Mouse (Mus musculus) ES-E14 (cell line): ENCODE measurements around the gene Nppa. TPM values are rescaled to one million over a fixed set of nuclear protein-coding genes. Genes with fewer than 3 reads are reported as not detected.

Source experiments
- DNase-seq: peaks from one replicate; pipeline ENCODE4 v3.0.0-alpha.2; 2013; ENCODE audit warnings: low read depth, low spot score
- H3K27ac ChIP-seq: 2 replicates; pipeline ENCODE4 v1.5.1; 2012; ENCODE audit warnings: low read depth, mild to moderate bottlenecking, low read length, moderate library complexity, mixed read lengths; ENCODE audit not compliant: poor library complexity, insufficient read depth, severe bottlenecking
- H3K36me3 ChIP-seq: 2 replicates; pipeline ENCODE4 v1.6.1; 2012; ENCODE audit warnings: mild to moderate bottlenecking, low read length, moderate library complexity, mixed read lengths; ENCODE audit not compliant: control insufficient read depth, poor library complexity, insufficient read depth, severe bottlenecking
- H3K4me1 ChIP-seq, 2 experiments: fragments of 150-350 bp in 1 of 2; sonication (generic) in 1 of 2; 2 replicates each; pipeline ENCODE4 v1.6.1; 2012; ENCODE audit warnings: low read length in 2 of 2, mild to moderate bottlenecking in 1 of 2, mixed read lengths in 1 of 2; ENCODE audit not compliant: control insufficient read depth in 2 of 2, insufficient read depth in 2 of 2, poor library complexity in 1 of 2
- H3K4me3 ChIP-seq, 2 experiments: fragments of 150-350 bp in 1 of 2; sonication (generic) in 1 of 2; 2 replicates each; pipeline ENCODE4 v1.5.1; 2012; ENCODE audit warnings: low read length in 2 of 2, low read depth in 1 of 2, mild to moderate bottlenecking in 1 of 2, mixed read lengths in 1 of 2; ENCODE audit not compliant: insufficient read depth in 1 of 2, poor library complexity in 1 of 2, severe bottlenecking in 1 of 2
- H3K9ac ChIP-seq: 2 replicates; pipeline ENCODE4 v1.6.1; 2012; ENCODE audit warnings: low read depth, mild to moderate bottlenecking, low read length, mixed read lengths; ENCODE audit not compliant: poor library complexity, insufficient read depth, severe bottlenecking
- H3K9me3 ChIP-seq: fragments of 150-350 bp; sonication (generic); 2 replicates; pipeline ENCODE4 v1.6.1; 2012; ENCODE audit warnings: low read depth, mild to moderate bottlenecking, low read length; ENCODE audit not compliant: control insufficient read depth, insufficient read depth
- CHD2 ChIP-seq: IDR thresholded peaks from 2 replicates; pipeline ENCODE4 v1.6.1; 2014; ENCODE audit warnings: mild to moderate bottlenecking, low read depth, low read length, inconsistent platforms
- HCFC1 ChIP-seq: IDR thresholded peaks from 2 replicates; pipeline ENCODE4 v1.6.1; 2012; ENCODE audit warnings: low read length, inconsistent platforms, borderline replicate concordance; ENCODE audit not compliant: insufficient read depth
- MAFK ChIP-seq: IDR thresholded peaks from 2 replicates; pipeline ENCODE4 v1.6.1; 2014; ENCODE audit warnings: mild to moderate bottlenecking, low read depth, low read length, inconsistent platforms; ENCODE audit not compliant: insufficient read depth
- ZC3H11A ChIP-seq: IDR thresholded peaks from 2 replicates; pipeline ENCODE4 v1.6.1; 2012; ENCODE audit warnings: low read depth, mild to moderate bottlenecking, inconsistent platforms, low read length, borderline replicate concordance
- ZNF384 ChIP-seq: IDR thresholded peaks from 2 replicates; pipeline ENCODE4 v1.6.1; 2012; ENCODE audit warnings: low read depth, low read length, inconsistent platforms
- in situ Hi-C, 2 experiments: fragments of 600-800 bp; cut with MboI; formaldehyde crosslinking; loops; one replicate each; pipeline ENCODE4 v1.15.1; 2025; ENCODE audit warnings: low sequenced_read_pairs in 2 of 2, inconsistent platforms in 1 of 2; ENCODE audit not compliant: unreplicated experiment in 2 of 2
- total RNA-seq: library from RNA; depleted of rRNA; stranded (reverse); fragments of 300-350 nt; gene quantifications from 2 replicates; pipeline ENCODE4 v1.2.3, GENCODE M21; 2012

The Nppa gene
- total RNA-seq, 1 experiment: not detected

DNA sequence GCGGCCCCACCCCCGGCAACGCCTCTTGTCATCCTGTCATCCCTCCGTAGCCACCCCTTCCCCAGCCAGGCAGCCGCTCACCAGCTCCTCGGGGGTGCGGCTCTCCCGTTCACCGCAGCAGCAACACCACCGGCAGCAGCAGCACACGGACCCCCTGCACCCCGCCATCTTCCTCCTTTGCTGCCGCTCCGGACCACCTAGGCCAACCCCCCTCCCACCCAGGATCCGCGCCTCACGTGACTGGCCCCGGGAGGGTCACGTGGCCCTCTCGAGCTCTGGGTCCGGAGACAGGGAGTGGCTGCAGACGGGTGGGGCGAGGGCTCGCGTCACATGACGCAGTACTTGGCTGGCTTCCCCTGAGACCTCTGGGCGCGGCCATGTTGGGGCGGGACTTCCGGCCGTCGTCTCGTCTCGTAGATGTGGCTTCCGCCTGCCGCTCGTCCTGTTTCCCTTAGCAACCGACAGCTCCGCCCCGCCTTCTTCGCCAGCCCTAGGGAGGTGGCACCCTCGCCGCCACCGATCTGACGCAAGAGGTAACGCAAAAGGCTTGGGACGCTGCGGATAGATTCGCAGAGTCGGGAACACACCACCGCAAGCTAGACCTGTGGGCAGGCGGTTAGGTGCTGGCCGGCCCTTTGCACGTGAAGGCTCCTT lies 38.2 kb downstream of the Nppa start, which contains the start of the genes Clcn6 and Mthfr:
TSS of gene Clcn6 (minus strand) at position 222 of the 654 bp plus-strand sequence.
TSS of gene Mthfr (plus strand) at position 478 of the 654 bp plus-strand sequence.
- Histone ChIP-seq H3K9me3 (no peaks in the 10 kb centered on the region), H3K36me3 (peaks cover 7% of the 10 kb centered on the region), H3K27ac (peak within 1 kb of the TSS; percentile 78), H3K4me3 (peak within 1 kb of the TSS; percentile 88 to 96), H3K9ac (peak within 1 kb of the TSS; percentile 87), H3K4me1 (peaks cover 12 to 16% of the 10 kb centered on the region in 2 experiments; a peak in 3 of 4 replicates)
- in situ Hi-C loops: no loop called here
- no peak for TF ChIP-seq MAFK
- no peak for TF ChIP-seq ZC3H11A
- no peak for TF ChIP-seq ZNF384
- TF ChIP-seq CHD2: no peak; the same call in 1 of the 2 replicates
- peak; percentile 70 for TF ChIP-seq HCFC1
- DNase-seq: peak; percentile 97

DNA sequence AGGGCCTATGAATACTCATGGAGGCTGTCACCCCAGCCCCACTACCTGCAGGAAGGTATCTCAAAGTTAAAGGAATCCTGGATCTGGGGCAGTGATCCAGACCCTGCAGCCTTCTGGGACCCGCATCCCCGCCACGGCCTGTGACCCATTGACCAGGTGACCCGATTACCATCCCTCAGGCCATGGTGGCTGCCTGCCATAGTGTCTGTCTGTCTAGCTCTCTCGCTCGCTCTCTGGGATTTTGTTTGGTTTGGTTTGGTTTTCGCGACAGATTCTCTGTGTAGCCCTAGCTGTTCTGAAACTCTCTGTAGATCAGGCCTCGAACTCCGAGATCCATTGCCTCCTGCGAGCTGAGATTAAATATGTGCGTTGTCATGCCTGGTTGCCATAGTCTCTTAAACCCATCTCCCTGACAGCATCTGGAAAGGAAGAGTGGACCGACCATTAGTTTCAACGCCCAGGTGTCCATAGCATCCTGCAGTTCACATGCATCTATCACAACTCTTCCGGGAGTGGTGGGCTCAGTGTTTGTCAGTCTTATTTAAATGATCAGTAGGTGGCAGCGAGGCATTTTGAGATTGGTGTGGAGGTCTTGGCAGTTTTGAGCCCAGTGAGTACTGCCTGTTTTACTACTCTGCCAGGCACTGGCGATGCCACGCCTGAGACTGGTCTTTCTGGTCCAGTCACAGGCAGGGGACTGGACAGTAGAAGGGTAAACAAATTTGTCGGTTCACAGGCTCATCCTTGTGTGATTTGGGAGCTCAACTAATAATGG lies 38.9 kb downstream of the Nppa start:
- TF ChIP-seq CHD2 (no peak), HCFC1 (no peak), ZC3H11A (no peak), ZNF384 (no peak), MAFK (no peak)
- Histone ChIP-seq H3K27ac (peak overlapping the region; percentile 55), H3K9me3 (no peaks in the 10 kb centered on the region), H3K9ac (peak overlapping the region; percentile 82), H3K36me3 (peaks cover 12% of the 10 kb centered on the region), H3K4me3 (peak overlapping the region; percentile 77 to 78), H3K4me1 (peaks cover 12 to 16% of the 10 kb centered on the region in 2 experiments; a peak in 3 of 4 replicates)
- in situ Hi-C loops: no loop called here
- DNase-seq: no peak

DNA sequence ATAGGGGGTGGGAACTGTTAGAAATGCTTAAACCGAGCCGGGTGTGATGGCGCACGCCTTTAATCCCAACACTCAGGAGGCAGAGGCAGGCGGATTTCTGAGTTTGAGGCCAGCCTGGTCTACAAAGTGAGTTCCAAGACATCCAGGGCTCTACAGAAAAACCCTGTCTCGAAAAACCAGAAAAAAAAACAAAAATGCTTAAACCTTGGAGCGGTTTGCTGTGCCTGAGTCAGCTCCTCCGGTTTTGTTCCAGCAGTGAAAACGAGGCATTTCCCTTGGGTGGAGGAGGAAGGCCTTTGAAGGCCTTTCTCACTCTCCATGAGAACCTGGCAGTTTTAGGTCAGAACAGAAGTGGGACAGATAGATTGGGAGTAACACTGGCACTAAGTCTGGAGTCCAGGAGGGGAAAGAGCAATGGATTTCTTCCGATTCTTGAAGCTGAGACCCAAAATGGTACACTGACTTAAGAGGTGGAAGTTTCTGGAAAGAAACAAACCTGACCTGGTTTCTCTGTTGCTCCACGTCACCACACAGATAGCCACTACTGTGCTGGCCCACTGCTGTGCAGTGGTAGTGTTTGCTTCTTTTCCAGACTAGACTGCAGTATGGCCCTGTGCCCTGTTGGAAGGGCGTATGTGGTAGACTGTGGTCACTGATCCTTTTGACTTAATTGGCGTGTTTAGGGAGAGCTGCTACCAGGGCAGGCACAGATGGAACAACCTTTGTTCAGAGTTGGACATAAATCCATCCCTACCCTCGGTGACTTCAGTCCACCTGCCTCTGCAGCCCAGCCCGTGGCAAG lies 39.7 kb downstream of the Nppa start:
- Histone ChIP-seq H3K4me1 (peaks cover 8 to 13% of the 10 kb centered on the region in 2 experiments; a peak in 3 of 4 replicates), H3K9ac (peak overlapping the region; percentile 82), H3K27ac (no peak overlapping the region), H3K36me3 (peaks cover 13% of the 10 kb centered on the region), H3K9me3 (no peaks in the 10 kb centered on the region), H3K4me3 (peak overlapping the region; percentile 77 to 78; a peak in 3 of 4 replicates)
- in situ Hi-C loops: no loop called here
- TF ChIP-seq ZC3H11A (no peak), HCFC1 (no peak), ZNF384 (no peak), MAFK (no peak), CHD2 (no peak)
- DNase-seq: no peak

DNA sequence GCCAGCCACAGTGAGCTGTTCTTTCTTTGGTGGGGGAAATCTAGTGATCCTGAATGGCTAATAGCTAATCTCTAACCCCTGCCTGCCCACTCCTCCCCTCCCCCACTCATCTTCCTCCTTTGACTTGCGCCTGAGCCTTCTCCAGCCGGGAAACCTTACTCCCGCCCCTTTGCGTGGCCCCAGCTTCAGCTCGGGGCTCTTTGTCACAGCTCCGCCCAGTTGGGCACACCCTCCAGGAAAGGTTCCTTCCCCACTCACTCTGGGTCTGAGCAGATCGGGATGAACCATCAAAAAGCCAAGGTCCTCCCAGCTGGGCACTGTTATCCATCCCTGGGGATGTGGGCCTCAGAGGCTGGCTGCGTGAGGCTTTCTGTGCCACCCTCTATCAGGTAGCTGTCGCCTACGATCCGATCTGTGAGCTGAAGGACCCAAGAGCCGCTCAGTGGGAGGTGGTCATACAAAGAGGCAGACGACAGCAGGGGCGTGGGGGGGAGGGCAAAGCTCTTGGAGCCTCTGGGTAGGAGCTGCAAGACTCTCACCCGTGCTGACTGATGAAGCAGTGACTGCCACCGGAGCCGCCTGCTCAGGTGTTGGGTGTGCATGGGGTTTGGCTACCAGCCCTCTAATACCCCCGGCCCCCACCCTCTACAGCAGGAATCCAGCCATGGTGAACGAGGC lies 40.5 kb downstream of the Nppa start:
- H3K4me1 ChIP-seq: peaks cover 7 to 13% of the 10 kb centered on the region in 2 experiments; a peak in 3 of 4 replicates
- DNase-seq: peak; percentile 89
- in situ Hi-C loops: no loop called here
- no peaks in the 10 kb centered on the region for H3K9me3 ChIP-seq
- H3K9ac ChIP-seq: peak overlapping the region; percentile 82
- H3K36me3 ChIP-seq: peaks cover 16% of the 10 kb centered on the region
- TF ChIP-seq ZNF384 (no peak), CHD2 (no peak), MAFK (no peak), ZC3H11A (no peak), HCFC1 (no peak)
- H3K27ac ChIP-seq: no peak overlapping the region
- peak overlapping the region; percentile 52 to 59 for H3K4me3 ChIP-seq
